Mouse (Mus musculus) myocyte (in vitro differentiated cells): ENCODE measurements around the gene Dct. TPM values are rescaled to one million over a fixed set of nuclear protein-coding genes. Genes with fewer than 3 reads are reported as not detected.

ENCODE experiments used
- H3K27me3 ChIP-seq: one replicate; pipeline ENCODE4 v1.6.1; 2011; ENCODE audit not compliant: control insufficient read depth, insufficient read depth, insufficient read length
- H3K36me3 ChIP-seq: one replicate; pipeline ENCODE4 v1.6.1; 2011; ENCODE audit not compliant: control insufficient read depth, insufficient read depth
- H3K4me2 ChIP-seq: one replicate; pipeline ENCODE4 v1.6.1; 2011; ENCODE audit warnings: low read depth, control low read depth
- H3K4me3 ChIP-seq: one replicate; pipeline ENCODE4 v1.5.1; 2011; ENCODE audit warnings: mild to moderate bottlenecking, control low read depth, moderate library complexity
- H3K79me2 ChIP-seq: one replicate; pipeline ENCODE4 v1.6.1; 2011; ENCODE audit not compliant: control insufficient read depth, insufficient read depth
- H3ac ChIP-seq: one replicate; pipeline ENCODE4 v1.6.1; 2011; ENCODE audit not compliant: control insufficient read depth, insufficient read length
- CEBPB ChIP-seq: IDR thresholded peaks from 2 replicates; pipeline ENCODE4 v1.6.1; 2011; ENCODE audit warnings: mild to moderate bottlenecking, moderate library complexity; ENCODE audit not compliant: poor library complexity, insufficient read depth, severe bottlenecking
- E2F4 ChIP-seq: IDR thresholded peaks from one replicate; pipeline ENCODE4 v1.6.1; 2011; ENCODE audit warnings: mild to moderate bottlenecking, control low read depth, moderate library complexity; ENCODE audit not compliant: insufficient read depth
- MAX ChIP-seq: IDR thresholded peaks from one replicate; pipeline ENCODE4 v1.6.1; 2011; ENCODE audit warnings: low read depth, mild to moderate bottlenecking, control low read depth
- MYOD1 ChIP-seq, 3 experiments: IDR thresholded peaks; one replicate each; pipeline ENCODE4 v1.6.1; 2011; ENCODE audit warnings: control low read depth in 2 of 3, low read depth in 2 of 3, mild to moderate bottlenecking in 2 of 3, moderate library complexity in 1 of 3; ENCODE audit not compliant: insufficient read length in 2 of 3, control insufficient read depth in 1 of 3
- MYOG ChIP-seq, 3 experiments: IDR thresholded peaks; one replicate each; pipeline ENCODE4 v1.6.1; 2011; ENCODE audit warnings: control low read depth in 2 of 3, low read depth in 2 of 3, mild to moderate bottlenecking in 2 of 3; ENCODE audit not compliant: insufficient read length in 2 of 3, control insufficient read depth in 1 of 3, insufficient read depth in 1 of 3
- POLR2A ChIP-seq: IDR thresholded peaks from one replicate; pipeline ENCODE4 v1.6.1; 2011; ENCODE audit warnings: low read depth, mild to moderate bottlenecking, control low read depth, moderate library complexity; ENCODE audit not compliant: insufficient read length
- POLR2AphosphoS2 ChIP-seq: IDR thresholded peaks from one replicate; pipeline ENCODE4 v1.6.1; 2011; ENCODE audit warnings: low read depth, control low read depth; ENCODE audit not compliant: insufficient read length
- REST ChIP-seq: IDR thresholded peaks from one replicate; pipeline ENCODE4 v1.6.1; 2011; ENCODE audit warnings: mild to moderate bottlenecking, control low read depth, moderate library complexity; ENCODE audit not compliant: insufficient read depth, insufficient read length
- SRF ChIP-seq: IDR thresholded peaks from one replicate; pipeline ENCODE4 v1.6.1; 2011; ENCODE audit warnings: low read depth; ENCODE audit not compliant: control insufficient read depth, insufficient read length
- TCF12 ChIP-seq: IDR thresholded peaks from one replicate; pipeline ENCODE4 v1.6.1; 2011; ENCODE audit warnings: mild to moderate bottlenecking, control low read depth; ENCODE audit not compliant: poor library complexity, insufficient read depth, severe bottlenecking
- TCF3 ChIP-seq: IDR thresholded peaks from one replicate; pipeline ENCODE4 v1.6.1; 2011; ENCODE audit warnings: low read depth, control low read depth; ENCODE audit not compliant: insufficient read length
- USF1 ChIP-seq: IDR thresholded peaks from one replicate; pipeline ENCODE4 v1.6.1; 2011; ENCODE audit warnings: low read depth, mild to moderate bottlenecking, control low read depth, moderate library complexity
- polyA plus RNA-seq: library from polyadenylated mRNA; unstranded; fragments of >200 nt; fragmentation: generic; extraction: Trizol; gene quantifications from one replicate; pipeline ENCODE4 v1.2.1, GENCODE M21; 2012; ENCODE audit warnings: missing spikeins

The Dct gene
- polyA plus RNA-seq, 1 experiment: 0.01 TPM

DNA sequence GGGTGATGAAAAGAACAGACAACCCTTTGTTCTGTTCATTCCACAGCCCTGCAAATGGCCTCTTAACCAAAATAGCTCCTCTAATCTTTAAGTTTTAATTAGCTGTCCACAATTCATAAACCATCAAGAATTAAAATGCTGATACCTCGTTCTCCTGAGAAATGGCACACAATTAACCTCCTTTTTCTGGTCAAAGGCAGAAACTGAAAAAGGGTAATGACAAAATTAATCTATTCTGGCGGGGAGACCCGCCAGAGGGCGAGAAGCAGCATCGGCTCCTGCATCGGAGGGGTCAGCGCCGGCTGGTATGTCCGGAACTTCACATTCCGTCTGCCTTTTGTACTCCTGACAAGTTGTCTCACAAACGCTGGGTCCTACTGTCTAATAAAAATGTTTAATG, 28.6 kb upstream of the Dct start:
- Histone ChIP-seq H3K27me3 (peaks cover 23% of the 10 kb centered on the region), H3K79me2 (no peaks in the 10 kb centered on the region), H3ac (no peak overlapping the region), H3K4me3 (no peak overlapping the region), H3K4me2 (no peak overlapping the region), H3K36me3 (no peaks in the 10 kb centered on the region)
- TF ChIP-seq POLR2A (no peak), POLR2AphosphoS2 (no peak), MYOG (IDR thresholded peaks at IDR 0.05; ENCODE audit: control insufficient read depth in 1 of 3, insufficient read depth in 1 of 3, insufficient read length in 2 of 3, low read depth in 2 of 3) (no peak), CEBPB (no peak), MAX (no peak), REST (no peak), E2F4 (no peak), USF1 (no peak), MYOD1 (IDR thresholded peaks at IDR 0.05; ENCODE audit: control insufficient read depth in 1 of 3, insufficient read length in 2 of 3, low read depth in 2 of 3) (no peak), TCF3 (no peak), SRF (no peak), TCF12 (no peak)

DNA sequence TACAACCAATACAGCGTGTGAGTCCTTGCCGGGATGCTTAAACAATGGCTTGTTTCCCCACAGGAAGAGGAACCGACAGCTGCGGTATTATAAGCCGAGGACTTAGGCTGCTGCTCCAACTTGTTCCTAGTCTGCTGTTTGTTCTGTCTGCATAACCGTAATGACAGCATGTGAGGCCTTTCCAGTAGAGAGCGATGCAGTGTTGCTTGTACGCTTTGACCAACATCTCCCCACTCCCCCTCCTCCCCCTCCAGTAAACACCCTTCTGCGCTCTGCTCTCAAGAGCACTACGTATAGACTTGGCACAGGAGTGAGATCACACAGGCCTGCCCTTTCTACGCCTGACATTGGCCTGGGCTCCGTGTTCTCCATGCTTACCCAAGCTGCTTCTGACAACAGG, 18.1 kb upstream of the Dct start:
- Histone ChIP-seq H3K4me2 (no peak overlapping the region), H3K4me3 (no peak overlapping the region), H3K79me2 (no peaks in the 10 kb centered on the region), H3K27me3 (no peaks in the 10 kb centered on the region), H3K36me3 (no peaks in the 10 kb centered on the region), H3ac (no peak overlapping the region)
- TF ChIP-seq MAX (no peak), E2F4 (no peak), USF1 (no peak), REST (no peak), TCF3 (no peak), SRF (no peak)

DNA sequence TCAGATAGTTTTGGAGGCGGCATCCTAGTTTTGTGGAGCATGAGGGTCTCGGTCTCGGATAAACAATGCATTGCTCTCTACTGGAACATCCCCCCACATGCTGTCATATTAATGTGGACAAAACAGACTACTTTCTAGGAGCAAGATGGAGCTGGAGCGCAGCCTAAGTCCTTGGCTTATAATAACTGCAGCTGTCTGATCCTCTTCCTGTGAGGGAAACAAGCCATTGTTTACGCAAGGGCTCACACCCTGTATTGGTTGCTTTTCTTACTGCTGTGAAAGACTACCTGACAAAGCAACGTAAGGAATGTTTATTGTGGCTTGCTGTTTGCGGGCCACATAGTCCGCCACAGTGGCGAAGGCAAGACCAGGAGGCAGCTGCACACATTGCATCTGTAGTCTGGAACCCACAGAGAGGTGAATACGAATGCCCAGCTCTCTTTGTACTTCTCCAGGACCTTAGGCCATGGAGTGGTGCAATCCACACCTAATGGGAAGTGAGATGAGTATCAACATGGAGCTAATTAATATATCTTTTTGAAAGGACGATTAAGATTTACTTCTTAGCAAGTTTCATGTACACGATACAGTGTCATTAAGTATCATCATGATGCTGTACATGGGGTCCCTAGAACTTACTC, 17.5 kb upstream of the Dct start:
- Histone ChIP-seq H3K79me2 (no peaks in the 10 kb centered on the region), H3K27me3 (no peaks in the 10 kb centered on the region), H3ac (no peak overlapping the region), H3K36me3 (no peaks in the 10 kb centered on the region), H3K4me2 (no peak overlapping the region), H3K4me3 (no peak overlapping the region)
- TF ChIP-seq USF1 (no peak), TCF12 (no peak), REST (no peak), MYOG (IDR thresholded peaks at IDR 0.05; ENCODE audit: control insufficient read depth in 1 of 3, insufficient read depth in 1 of 3, insufficient read length in 2 of 3, low read depth in 2 of 3) (peak in 1 of 3 experiments; percentile 16)

DNA sequence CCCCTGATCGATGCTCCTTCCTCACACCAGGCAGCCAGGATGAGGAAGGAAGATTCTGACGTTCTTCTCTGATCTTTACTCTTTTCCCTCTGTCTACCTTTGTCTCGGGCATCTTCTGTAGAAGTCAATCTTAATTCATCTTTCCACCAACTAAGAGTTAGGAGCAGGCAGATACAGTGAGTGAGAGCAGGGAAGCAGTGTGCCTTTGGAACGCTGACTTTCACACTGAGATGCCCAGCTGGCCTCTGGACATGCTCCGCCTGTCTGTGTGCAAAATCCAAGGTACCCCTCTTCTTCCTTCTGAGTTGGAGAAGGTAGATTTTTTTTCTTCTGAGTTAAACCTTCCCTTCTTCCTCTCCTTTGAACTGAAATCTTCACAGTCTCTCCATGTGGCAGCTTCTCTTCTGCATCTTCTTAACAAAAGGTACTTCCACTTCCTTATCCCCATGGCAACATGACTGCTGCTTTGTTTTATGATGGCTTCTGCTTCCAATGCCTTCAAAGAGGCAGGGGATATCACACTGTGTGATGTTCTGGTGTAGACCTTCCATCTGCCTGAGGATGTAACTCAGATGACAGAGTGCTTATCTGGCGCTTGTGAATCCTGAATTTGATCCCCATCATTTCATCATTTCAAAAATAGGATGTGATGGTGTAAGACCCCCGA, 9.9 kb upstream of the Dct start:
- H3K36me3 ChIP-seq: no peaks in the 10 kb centered on the region

DNA sequence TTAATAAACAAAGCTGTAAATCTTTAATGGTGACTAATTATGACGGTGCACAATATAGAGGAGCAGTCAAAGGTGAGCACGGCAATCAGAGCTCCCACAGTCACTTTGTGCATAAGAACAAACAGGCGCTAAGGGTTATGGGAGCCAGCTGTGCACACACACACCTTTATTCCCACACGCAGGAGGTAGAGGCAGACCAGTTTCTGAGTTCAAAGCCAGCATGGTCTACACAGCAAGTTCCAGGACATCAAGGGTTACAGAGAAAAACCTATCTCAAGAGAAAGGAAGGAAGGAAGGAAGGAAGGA, 6.5 kb upstream of the Dct start:
- Histone ChIP-seq H3K36me3 (no peaks in the 10 kb centered on the region), H3K79me2 (no peaks in the 10 kb centered on the region), H3K4me2 (no peak overlapping the region), H3K27me3 (peaks cover 17% of the 10 kb centered on the region), H3K4me3 (no peak overlapping the region), H3ac (no peak overlapping the region)
- TF ChIP-seq TCF3: no peak
- TF ChIP-seq MYOD1 (IDR thresholded peaks at IDR 0.05; ENCODE audit: control insufficient read depth in 1 of 3, insufficient read length in 2 of 3, low read depth in 2 of 3): no peak
- no peak for TF ChIP-seq USF1
- TF ChIP-seq MYOG (IDR thresholded peaks at IDR 0.05; ENCODE audit: control insufficient read depth in 1 of 3, insufficient read depth in 1 of 3, insufficient read length in 2 of 3, low read depth in 2 of 3): no peak
- no peak for TF ChIP-seq CEBPB
- no peak for TF ChIP-seq SRF
- no peak for TF ChIP-seq POLR2AphosphoS2
- no peak for TF ChIP-seq POLR2A

More for the DNA sequence above, 9.9 kb upstream of the Dct start:
- no peak overlapping the region for H3ac ChIP-seq
- H3K27me3 ChIP-seq: peaks cover 10% of the 10 kb centered on the region
- H3K4me3 ChIP-seq: no peak overlapping the region
- no peaks in the 10 kb centered on the region for H3K79me2 ChIP-seq
- no peak overlapping the region for H3K4me2 ChIP-seq
- TF ChIP-seq SRF: no peak
- no peak for TF ChIP-seq CEBPB
- TF ChIP-seq MAX: no peak
- TF ChIP-seq USF1: no peak
- TF ChIP-seq E2F4: no peak
- no peak for TF ChIP-seq REST
- no peak for TF ChIP-seq MYOG (IDR thresholded peaks at IDR 0.05; ENCODE audit: control insufficient read depth in 1 of 3, insufficient read depth in 1 of 3, insufficient read length in 2 of 3, low read depth in 2 of 3)
- TF ChIP-seq POLR2AphosphoS2: no peak
- TF ChIP-seq POLR2A: no peak
- TF ChIP-seq TCF12: no peak
- TF ChIP-seq TCF3: no peak
- TF ChIP-seq MYOD1 (IDR thresholded peaks at IDR 0.05; ENCODE audit: control insufficient read depth in 1 of 3, insufficient read length in 2 of 3, low read depth in 2 of 3): no peak
